ENCODE assay signal across 1 mouse cellular context in the genomic region with DNA sequence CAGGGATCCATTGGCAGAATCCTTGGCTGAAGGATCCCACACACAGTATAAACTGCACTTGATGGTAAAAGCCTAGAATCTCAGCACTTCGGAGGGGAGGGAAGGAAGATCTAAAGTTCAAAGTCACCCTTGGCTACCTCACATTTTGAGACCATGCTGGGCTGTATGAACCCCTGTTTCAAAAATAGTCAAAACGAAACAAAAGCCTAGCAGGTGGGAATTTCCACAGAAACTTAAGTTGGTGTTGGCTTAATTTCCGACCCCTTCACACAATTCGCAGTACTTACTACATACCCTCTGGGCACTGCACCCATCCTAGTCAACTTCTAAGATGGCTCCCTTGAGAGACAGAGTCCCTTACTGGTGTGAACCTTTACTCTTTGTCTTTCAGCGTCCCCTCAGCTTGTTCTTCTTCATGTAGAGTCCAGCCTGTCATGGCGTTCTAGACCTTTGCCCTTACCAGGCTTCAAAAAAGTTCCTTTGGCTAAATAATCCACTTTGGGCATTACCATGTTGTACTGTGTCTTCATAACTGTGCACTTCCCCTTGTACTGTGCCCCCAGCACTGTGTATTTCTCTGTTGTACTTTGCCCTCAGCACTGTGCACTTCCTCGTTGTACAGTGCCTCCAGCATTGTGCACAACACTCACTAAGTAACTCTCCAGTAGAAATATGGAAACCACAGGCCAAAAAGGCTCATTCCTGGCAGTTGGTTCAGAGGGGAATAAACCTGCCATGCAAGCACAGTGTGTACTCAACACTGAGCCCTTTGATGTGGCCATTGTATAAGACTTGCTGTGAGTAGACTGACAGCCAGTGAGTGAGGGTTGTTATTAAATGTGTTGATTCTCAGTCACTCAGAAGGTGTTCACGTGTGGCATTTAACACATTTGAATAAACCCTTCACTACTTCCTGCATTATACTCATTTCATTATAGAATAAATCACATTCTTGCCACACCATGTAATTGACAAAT.
TF ChIP-seq lines count a peak whose summit lies in the region.

No protein-coding gene starts in this region.

TF ChIP-seq in CH12.LX, 34 proteins besides CTCF, POLR2A, EP300 and RAD21 (continued from another document):
- TF ChIP-seq ZMIZ1 (IDR thresholded peaks at IDR 0.05; ENCODE audit: low read depth, low read length) = no peak
- no peak for TF ChIP-seq USF2 (conservative IDR thresholded peaks at IDR 0.05; ENCODE audit: low read depth, low read length)
- no peak for TF ChIP-seq ELF1 (IDR thresholded peaks at IDR 0.05; ENCODE audit: low read depth, low read length)
- no peak for TF ChIP-seq NRF1 (IDR thresholded peaks at IDR 0.05; ENCODE audit: low read depth, low read length)
- TF ChIP-seq ZNF384 (IDR thresholded peaks at IDR 0.05; ENCODE audit: low read depth, low read length) = no peak
- TF ChIP-seq MAX (IDR thresholded peaks at IDR 0.05; ENCODE audit: low read length) = no peak; the same call in 1 of the 2 replicates
- 0 out of 2 replicates have a peak, but pooled peaks have one; percentile 30 for TF ChIP-seq BHLHE40 (IDR thresholded peaks at IDR 0.05; ENCODE audit: low read depth, low read length)
- TF ChIP-seq KAT2A (IDR thresholded peaks at IDR 0.05; ENCODE audit: insufficient replicate concordance, low read length) = no peak
- no peak for TF ChIP-seq CHD2 (IDR thresholded peaks at IDR 0.05; ENCODE audit: low read length)
- TF ChIP-seq ETS1 (conservative IDR thresholded peaks at IDR 0.05; ENCODE audit: low read depth, low read length) = peak; percentile 27; the same call in 1 of the 2 replicates
- TF ChIP-seq TBP (conservative IDR thresholded peaks at IDR 0.05; ENCODE audit: low read depth, low read length) = no peak
- no peak for TF ChIP-seq CHD1 (IDR thresholded peaks at IDR 0.05; ENCODE audit: low read depth, low read length)
- no peak; the same call in 1 of the 2 replicates for TF ChIP-seq RCOR1 (conservative IDR thresholded peaks at IDR 0.05; ENCODE audit: low read depth, low read length)
- no peak; the same call in 1 of the 2 replicates for TF ChIP-seq MYC (IDR thresholded peaks at IDR 0.05; ENCODE audit: low read depth, low read length)
- no peak for TF ChIP-seq NELFE (IDR thresholded peaks at IDR 0.05; ENCODE audit: low read depth, low read length)
- TF ChIP-seq MAFK (IDR thresholded peaks at IDR 0.05; ENCODE audit: insufficient replicate concordance, low read length) = no peak
- TF ChIP-seq JUND (conservative IDR thresholded peaks at IDR 0.05; ENCODE audit: low read depth, low read length) = peak; percentile 79
- no peak for TF ChIP-seq SMC3 (IDR thresholded peaks at IDR 0.05; ENCODE audit: low read depth, low read length)
- no peak for TF ChIP-seq PAX5 (IDR thresholded peaks at IDR 0.05; ENCODE audit: low read length)
- no peak for TF ChIP-seq SIN3A (IDR thresholded peaks at IDR 0.05; ENCODE audit: low read length)
- TF ChIP-seq ZC3H11A (IDR thresholded peaks at IDR 0.05; ENCODE audit: low read depth, low read length) = no peak
- TF ChIP-seq GABPA (IDR thresholded peaks at IDR 0.05; ENCODE audit: insufficient replicate concordance, low read depth, low read length) = no peak
